ENCODE assay signal across 7 mouse cellular contexts in the genomic region with DNA sequence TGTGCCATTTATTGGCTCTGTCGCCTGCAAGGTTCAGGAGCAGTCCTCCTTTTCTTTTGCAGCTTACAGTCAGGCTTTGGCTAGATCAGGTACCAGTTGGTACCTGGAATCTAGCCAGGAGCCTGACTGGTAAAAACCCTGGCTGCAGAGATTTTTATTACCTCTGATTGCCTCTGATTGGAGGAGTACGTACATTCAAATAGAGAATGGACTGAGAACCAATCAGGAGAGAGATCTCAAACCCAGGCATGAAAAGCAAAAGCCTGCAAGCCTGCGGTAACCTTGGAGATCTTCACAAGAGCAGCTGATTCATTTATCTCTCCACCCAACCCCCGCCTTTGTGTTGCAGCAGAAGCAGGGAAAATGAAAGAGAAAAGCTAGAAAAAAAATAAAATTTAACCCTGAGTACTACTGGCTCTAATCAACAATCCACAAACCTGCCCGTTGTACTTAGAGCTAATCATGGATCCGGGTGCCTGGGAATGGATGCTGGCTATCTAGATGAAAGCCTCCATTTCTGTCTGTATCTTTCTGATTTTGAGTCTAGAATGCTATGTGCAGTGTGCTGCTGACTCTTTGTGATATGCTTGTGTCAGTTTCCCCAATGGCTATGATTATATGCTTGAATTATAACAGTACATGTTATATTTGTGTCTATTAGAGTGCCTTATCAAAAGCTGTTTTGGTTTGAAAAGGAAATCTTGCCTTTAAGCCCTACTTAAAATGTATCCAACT.
DNase-seq lines count a peak whose midpoint lies in the region; ATAC-seq lines count a peak whose summit lies in the region.

No protein-coding gene starts in this region.

- no peaks in the 10 kb centered on the region for H3K27me3 ChIP-seq in hindbrain, embryonic 12.5 days
- no peaks in the 10 kb centered on the region for H3K27me3 ChIP-seq in neural tube, embryonic 13.5 days

- no peaks in the 10 kb centered on the region for H3K36me3 ChIP-seq in hindbrain, embryonic 12.5 days
- H3K36me3 ChIP-seq in neural tube, embryonic 13.5 days: no peaks in the 10 kb centered on the region

- intact Hi-C loops in left cerebral cortex, postnatal 10 days (cut with DNase I): no loop called here

- 52% methylated on average over 6 of the region's 6 CpGs for WGBS in hindbrain, embryonic 12.5 days
- WGBS in neural tube, embryonic 13.5 days: 42% methylated on average over 6 of the region's 6 CpGs

- DNase-seq in adrenal gland, postnatal 36 days: peak; percentile 30 to 34
- DNase-seq in embryo, embryonic 10.5 days (ENCODE audit: low spot score): peak; percentile 61
- peak; percentile 52 to 76 for DNase-seq in left cerebral cortex, postnatal 10 days (ENCODE audit: extremely low spot score in 1 of 2, low spot score in 2 of 2)

- no peaks in the 10 kb centered on the region for H3K9me3 ChIP-seq in hindbrain, embryonic 12.5 days (replicated peaks)
- H3K9me3 ChIP-seq in neural tube, embryonic 13.5 days: no peaks in the 10 kb centered on the region

- peak overlapping the region; percentile 89 for H3K27ac ChIP-seq in hindbrain, embryonic 12.5 days
- peak overlapping the region; percentile 90 for H3K27ac ChIP-seq in neural tube, embryonic 13.5 days (replicated peaks)

- H3K9ac ChIP-seq in hindbrain, embryonic 12.5 days: 0 out of 2 replicates have a peak overlapping the region, but pooled peaks have one; percentile 29
- 0 out of 2 replicates have a peak overlapping the region, but pooled peaks have one; percentile 31 for H3K9ac ChIP-seq in neural tube, embryonic 13.5 days

- no peaks in the 10 kb centered on the region; the same call in 1 of the 2 replicates for H3K4me1 ChIP-seq in hindbrain, embryonic 12.5 days
- H3K4me1 ChIP-seq in neural tube, embryonic 13.5 days (replicated peaks): peaks cover 4% of the 10 kb centered on the region; the same call in 1 of the 2 replicates

- H3K4me3 ChIP-seq in hindbrain, embryonic 12.5 days: no peak overlapping the region
- no peak overlapping the region for H3K4me3 ChIP-seq in neural tube, embryonic 13.5 days

- peak overlapping the region; percentile 25; the same call in 1 of the 2 replicates for H3K4me2 ChIP-seq in hindbrain, embryonic 12.5 days (replicated peaks)
- H3K4me2 ChIP-seq in neural tube, embryonic 13.5 days: peak overlapping the region; percentile 38

- ATAC-seq in hindbrain, embryonic 12.5 days (ENCODE audit: low FRiP score): peak; percentile 95
- peak; percentile 97 for ATAC-seq in neural tube, embryonic 13.5 days (ENCODE audit: low read depth)
- ATAC-seq in megakaryocyte-erythroid progenitor cell, adult 5-6 weeks (replicated peaks; ENCODE audit: low FRiP score, low TSS enrichment, poor library complexity, severe bottlenecking): no peak
- no peak for ATAC-seq in monocyte, adult 5-6 weeks (replicated peaks; ENCODE audit: insufficient number of reproducible peaks, low FRiP score, low TSS enrichment, poor library complexity, severe bottlenecking)

Comparison
In these comparisons a context has a peak if more than half of its experiments do, and no peak if none do; other contexts are left out.
1. ATAC-seq: peak in hindbrain, embryonic 12.5 days (single experiment) and neural tube, embryonic 13.5 days (single experiment); none in megakaryocyte-erythroid progenitor cell, adult 5-6 weeks (single experiment) and monocyte, adult 5-6 weeks (single experiment).
2. Peak in every context shown above with its lines, with median percentiles within 50 percentile points of each other: DNase-seq.